Mouse (Mus musculus): ENCODE data around the gene Cpt1c.

The Cpt1c gene

GRCm38 (mm10) chr7:44962831-44963230 lies 11.8 kb downstream of the Cpt1c start:
- 89% methylated on average over 5 of the region's 5 CpGs for WGBS

GRCm38 (mm10) chr7:44962337-44962736 lies 12.3 kb downstream of the Cpt1c start:
- 82% methylated on average over 8 of the region's 8 CpGs for WGBS

GRCm38 (mm10) chr7:44960512-44960910 lies 14.1 kb downstream of the Cpt1c start:
- 91% methylated on average over 13 of the region's 13 CpGs for WGBS

DNA sequence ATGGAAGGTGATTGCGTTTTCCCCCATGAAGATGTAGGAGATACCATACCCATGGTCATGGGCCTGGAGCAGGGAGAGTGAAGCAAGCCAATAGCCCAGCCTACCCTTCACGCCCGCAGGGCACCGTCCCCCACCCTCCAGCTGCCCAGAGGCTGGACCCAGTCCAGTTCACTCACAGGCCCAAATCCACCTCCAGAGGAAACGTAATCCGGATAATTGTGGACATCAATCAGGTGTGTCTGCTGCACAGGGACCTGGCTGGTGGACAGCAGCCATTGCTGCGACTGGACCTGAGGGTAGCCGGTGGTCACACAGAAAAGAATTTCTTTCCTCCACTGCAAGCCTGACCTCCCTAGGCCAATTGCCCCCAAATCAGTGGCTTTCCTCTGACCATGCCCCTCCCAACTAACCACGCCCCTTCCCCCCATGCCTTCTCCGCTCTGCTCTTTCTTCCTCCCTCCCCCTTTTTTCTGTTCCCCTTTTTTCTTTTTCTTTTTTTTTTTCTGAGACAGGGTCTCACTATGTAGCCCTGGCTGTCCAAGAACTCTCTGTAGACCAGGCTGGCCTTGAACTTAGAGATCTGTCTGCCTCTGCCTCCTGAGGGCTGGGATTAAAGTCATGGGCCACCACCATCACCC lies 14.7 kb downstream of the Cpt1c start:
- 80% methylated on average over 10 of the region's 10 CpGs for WGBS

DNA sequence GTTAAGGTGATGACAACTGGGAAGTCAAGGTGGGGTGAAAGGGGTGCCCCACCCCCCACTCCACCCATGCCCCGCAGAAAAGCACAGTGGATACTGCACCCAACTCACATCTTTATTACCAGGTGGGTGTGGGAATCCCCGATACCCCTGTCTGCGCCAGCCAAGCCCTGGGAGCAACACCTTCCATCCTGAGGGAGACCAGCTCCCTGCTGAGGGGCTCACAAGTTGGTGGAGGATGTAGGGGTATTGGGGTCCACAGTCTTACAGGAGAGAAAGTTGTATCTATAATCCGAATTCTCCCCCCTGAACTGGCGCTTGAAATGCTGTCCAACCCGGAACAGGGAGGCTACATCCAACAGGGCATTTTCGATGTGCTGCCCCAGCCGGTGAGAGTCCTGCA lies 15.4 kb downstream of the Cpt1c start:
- WGBS = 84% methylated on average over 8 of the region's 8 CpGs

DNA sequence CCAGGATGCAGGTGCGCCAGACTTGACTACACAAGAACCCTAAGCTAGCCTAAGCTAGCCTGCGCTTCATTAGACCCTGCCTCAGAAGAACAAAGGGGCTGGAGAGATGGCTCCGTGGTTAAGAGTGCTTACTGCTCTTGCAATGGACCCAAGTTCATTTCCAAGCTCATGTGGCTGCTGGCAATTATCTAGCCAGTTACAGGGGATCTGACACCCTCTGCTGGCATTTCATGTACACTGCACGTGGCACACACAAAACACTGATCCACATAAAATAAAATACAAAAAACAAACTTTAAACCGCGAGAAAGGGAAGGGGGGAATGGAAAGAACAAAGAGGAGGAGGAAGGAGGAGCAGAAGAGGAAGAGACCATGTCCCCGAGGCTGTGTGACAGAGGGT lies 16.4 kb downstream of the Cpt1c start:
- 49% methylated on average over 7 of the region's 7 CpGs for WGBS

DNA sequence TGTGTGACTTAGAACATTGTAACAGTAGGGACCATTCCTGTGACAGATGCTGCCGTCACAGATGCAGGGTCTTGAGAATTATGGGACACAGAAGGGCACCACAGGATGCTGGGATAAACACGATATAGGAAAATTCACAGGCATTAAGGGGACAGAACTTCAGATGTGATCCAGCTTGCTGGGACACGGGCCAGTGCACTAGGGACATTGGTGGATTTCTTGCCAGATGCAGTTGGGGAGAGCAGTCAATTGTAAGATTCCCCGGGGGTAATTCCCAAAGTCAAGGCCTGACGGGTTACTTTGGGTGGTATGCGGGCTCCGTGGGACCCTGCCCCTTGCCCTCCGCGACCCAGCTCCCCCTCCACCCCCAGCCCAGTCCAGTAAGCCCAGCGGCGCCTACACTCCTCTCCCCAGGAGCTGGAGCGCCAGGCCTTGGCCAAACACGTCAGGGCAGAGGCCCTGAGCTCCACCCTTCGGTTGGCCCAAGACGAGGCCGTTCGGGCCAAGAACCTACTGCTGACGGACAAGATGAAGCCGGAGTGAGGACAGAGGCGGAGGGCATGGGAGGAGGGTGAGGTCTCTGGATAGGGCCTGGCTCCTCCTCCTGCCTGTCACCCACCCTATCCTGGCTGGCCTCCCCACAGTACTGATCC lies 17.3 kb downstream of the Cpt1c start:
- 77% methylated on average over 20 of the region's 20 CpGs for WGBS

GRCm38 (mm10) chr7:44956266-44956665 lies 18.4 kb downstream of the Cpt1c start:
- WGBS = 77% methylated on average over 6 of the region's 6 CpGs

DNA sequence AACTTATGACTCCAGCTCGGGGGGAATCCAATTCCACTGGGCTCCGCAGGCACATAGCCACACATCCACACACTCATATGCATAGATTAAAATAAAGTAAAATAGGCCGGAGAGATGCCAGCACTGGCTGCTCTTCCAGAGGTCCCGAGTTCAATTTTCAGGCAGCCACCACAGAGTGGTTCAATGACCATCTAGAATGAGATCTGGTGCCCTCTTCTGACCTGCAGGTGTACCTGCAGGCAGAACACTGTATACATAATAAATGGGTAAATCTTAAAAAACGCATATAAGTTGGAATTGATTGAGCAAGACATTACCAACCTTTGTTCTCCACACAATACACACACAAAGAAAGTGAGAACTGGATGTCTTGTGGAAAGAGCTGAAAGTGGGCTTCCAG lies 19.0 kb downstream of the Cpt1c start:
- WGBS = 35% methylated on average over 5 of the region's 5 CpGs

DNA sequence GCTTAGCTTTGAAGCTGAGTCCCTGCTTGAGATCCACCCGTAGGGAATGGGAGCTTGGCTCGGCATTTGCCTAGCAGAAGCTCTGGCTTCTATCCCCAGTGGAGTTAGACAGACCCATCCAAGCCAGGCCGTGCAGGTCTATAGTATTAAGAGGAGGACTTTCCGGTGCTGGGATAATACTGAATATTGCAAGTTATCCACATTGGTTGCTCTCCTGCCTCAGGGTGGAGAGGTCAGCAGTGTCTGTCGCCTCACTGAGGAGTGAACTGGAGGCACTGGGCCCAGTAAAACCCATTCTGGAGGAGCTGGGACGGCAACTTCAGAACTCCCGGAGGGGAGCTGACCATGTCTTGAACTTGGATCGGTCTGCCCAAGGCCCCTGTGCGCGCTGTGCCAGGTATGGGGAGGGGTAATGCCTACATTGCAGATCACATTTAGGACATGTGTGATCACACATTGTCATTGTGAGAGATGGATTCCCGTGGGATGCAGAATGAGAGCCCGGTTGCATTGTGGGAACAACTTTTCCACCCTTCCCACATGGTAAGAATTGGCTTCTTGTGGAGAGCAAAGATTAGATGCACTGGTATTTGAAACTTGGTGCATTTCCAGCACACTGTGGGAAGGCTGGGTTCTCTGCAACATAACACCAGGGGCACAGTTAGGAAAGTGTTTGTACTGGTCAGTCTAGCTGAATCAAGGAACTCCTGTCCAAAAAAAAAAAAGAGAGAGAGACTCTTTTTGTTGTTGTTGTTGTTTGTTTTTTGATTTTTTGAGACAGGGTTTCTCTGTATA lies 20.4 kb downstream of the Cpt1c start:
- WGBS = 75% methylated on average over 12 of the region's 12 CpGs

DNA sequence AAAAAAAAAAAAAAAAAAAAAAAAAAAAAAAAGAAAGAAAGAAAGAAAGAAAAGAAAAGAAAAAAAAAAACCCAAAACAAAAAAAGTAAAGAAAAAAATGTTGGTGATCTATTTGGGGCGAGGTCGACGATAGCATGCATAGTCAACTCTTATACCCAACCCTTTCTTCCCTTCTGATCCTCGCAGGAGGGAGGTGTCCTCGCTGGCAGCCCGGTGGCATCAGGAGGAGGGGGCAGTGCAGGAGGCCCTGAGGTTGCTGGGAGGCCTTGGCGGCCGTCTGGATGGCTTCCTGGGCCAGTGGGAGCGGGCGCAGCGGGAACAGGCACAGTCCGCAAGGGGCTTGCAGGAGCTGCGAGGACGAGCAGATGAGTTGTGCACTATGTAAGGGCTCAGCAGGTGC lies 21.1 kb downstream of the Cpt1c start:
- 71% methylated on average over 14 of the region's 14 CpGs for WGBS

DNA sequence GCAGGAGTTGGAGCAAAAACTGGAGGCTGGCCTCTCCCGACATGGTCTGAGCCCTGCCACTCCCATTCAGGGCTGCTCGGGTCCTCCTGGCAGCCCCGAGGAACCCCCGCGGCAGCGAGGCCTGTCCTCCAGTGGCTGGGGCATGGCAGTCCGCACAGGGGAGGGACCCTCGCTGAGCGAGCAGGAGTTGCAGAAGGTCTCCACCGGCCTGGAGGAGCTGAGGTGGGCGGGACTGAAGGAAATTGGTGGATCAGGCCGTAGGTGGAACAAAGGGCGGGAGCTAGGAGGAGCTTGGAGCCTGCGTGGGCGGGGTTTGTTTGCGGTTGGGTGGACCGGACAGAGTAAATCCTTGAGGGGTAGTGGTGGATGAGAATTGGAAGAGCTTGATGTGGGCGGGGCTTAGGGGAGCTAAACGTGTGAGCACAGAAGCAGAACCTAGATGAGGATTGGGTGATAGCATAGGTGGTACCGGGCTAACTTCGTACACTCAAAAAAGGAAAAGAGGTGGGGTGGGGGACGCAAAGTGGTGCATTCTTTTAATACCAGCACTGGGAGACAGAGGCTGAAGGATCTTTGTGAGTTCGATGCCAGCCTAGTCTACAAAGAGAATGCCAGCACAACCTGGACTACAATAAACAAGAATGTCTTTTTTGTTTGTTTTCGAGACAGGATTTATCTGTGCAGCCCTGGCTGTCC lies 21.9 kb downstream of the Cpt1c start:
- WGBS = 7% methylated on average over 24 of the region's 24 CpGs

GRCm38 (mm10) chr7:44951960-44952359 lies 22.7 kb downstream of the Cpt1c start:
- 11% methylated on average over 10 of the region's 10 CpGs for WGBS

DNA sequence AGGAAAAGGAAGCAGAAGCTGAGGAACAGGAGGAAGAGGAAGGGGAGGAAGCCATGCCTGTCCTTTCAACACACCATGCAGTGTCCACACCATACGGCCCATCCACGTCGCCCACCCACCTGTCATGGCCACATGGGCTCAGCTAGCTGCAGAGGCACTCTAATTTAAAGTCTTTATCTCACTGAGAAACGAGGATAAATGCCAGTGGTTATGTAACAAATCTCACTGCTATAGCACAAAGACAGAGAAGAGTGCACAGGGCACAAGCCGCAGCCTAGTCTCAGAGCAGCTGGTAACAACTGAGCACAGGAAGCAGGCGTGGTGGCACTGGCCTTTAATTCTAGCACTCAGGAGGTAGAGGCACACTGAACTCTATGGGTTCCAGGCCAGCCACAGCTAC lies 24.7 kb downstream of the Cpt1c start:
- WGBS = 34% methylated on average over 6 of the region's 6 CpGs

DNA sequence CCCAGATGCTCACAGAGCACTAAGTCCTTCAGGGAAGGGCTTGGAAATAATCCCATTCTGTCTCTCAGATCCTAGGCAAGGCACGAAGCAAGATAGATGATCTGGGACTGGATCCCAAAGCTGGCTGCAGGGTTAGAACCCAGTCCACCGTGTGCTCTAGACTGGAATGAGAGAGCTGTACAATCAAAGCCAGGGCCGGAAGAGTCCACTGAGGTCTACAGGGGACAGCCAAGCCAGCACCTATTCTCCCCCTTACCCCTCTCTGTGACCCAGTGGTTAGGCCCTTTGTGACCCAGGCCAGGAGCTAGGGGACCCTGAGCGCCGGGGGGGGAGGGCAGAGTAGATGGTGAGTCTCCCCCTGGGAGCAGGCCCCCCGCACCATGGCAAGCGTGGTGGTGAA lies 31.7 kb downstream of the Cpt1c start, which contains the start of gene Tsks:
Gene Tsks (plus strand): TSS at position 301 of the 400 bp plus-strand sequence.
- 80% methylated on average over 7 of the region's 7 CpGs for WGBS

DNA sequence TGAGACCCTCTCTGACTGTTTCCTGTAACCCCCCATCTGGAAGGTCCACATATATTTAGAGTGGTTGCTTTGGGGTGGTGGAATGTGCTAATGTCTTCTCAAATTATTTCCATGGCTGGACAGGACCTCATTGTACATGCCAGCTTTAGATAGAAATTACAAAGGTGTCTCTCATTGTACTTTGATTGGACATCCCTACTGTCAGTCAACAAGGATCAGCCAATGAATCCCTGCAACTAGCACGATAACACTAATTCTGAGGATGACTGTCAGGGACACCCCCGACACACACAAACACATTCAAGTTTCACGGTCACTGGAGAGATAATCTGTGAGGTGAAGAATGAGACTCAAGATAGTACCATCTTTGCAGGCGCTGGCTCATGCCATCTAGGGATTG lies 36.0 kb downstream of the Cpt1c start:
- 90% methylated on average over 4 of the region's 4 CpGs for WGBS

DNA sequence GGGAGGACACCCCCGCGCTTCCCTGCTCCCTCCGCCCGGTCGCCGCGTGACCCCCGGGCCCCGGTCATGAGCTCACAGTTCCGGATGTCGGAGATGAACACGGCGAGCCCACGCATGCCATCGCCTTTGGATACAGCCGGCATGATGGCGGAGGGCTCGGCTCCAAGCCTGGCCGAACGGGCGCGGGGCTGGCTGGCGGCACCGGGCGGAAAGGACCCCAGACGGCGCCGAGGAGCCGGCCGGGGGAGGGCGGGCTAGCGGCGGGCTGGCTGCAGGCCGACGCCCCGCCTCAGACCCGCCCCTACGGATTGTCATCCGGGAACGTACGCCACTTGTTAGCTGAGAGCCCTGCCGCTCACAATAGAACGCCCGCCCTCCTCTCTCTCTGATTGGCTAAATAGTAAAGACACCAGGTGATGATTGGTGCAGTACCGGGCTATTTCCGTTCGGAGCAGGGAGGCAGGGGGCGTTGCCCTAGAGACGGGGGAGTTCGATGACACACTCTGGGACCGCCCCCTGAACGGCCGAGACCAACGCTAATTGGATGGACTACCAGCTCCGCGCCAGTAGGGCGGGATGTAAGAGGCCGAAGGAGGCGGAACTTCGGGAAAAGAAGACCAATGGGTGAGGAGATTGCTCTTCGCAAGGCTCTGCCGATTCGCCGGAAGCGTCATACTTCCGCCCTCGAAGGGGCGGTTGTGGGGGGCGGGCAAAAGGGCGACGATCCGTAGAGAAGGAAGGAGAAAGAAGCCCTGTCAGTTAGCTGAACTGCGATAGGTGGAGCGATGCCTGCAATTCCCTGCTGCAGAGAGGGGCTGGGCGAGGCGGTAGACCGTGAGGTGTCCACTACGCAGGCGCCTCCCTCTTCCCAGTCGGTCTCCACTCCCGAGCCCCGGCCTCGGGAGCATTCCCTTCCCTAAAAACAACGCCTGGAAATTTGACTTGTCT lies 45.2 kb downstream of the Cpt1c start, which contains the start of gene Ap2a1:
Gene Ap2a1 (minus strand): TSS at position 293 of the 948 bp plus-strand sequence.
- under 1% methylated on average over 84 of the region's 84 CpGs for WGBS

DNA sequence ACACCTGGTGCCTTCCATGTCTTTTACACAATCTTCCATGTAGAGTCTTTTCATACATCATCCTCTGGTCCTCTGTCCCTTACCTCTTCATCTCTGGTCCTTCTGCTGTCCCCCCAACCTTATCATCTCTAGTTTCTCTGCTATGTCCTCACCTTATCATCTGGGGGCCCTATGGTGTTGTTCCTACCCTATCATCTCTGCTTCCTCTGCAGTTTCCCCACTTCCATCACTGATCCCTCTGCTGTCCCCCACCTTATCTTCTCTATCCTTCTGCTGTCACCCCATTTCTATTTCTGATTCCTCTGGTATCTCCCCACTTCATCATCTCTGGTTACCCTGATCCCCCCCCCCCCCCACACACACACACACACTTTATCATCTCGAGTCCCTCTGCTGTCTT lies 46.1 kb downstream of the Cpt1c start:
- 0% methylated on average over 1 of the region's 1 CpGs for WGBS

- 42% methylated on average over 3 of the region's 3 CpGs for WGBS
These were observed 49.2 kb downstream of the Cpt1c start for GRCm38 (mm10) chr7:44925468-44925867.

DNA sequence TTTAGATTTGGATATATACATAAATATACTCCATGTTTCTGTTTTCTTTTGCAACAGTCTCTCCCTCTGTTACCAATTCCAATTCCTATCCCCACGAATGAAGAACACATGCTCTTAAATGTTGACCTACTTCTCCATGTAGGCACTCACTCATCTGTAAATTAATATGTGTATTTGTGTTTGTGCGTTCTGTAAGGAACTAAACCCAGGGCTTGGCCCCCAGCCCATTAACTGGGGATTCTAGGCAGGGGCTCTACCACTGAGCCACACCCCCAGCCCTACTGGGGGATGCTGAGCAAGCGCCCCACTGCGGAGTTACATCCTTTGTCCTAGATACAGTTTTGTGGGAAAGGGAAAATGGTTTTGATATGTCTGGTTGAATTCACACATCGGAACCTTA lies 55.5 kb downstream of the Cpt1c start:
- WGBS = 57% methylated on average over 5 of the region's 5 CpGs

GRCm38 (mm10) chr7:44918219-44918618 lies 56.4 kb downstream of the Cpt1c start:
- 55% methylated on average over 3 of the region's 3 CpGs for WGBS

Data from cerebral cortex, adult 2 months (tissue).